Mouse (Mus musculus) hindbrain, postnatal 0 days (tissue): ENCODE measurements around the gene Fbxw7. TPM values are rescaled to one million over a fixed set of nuclear protein-coding genes. Genes with fewer than 3 reads are reported as not detected.

Experiments used
- ATAC-seq: fragments of 200-750 bp; cut with Nextera tagmentation; 2 replicates; pipeline ENCODE4 v1.8.0; 2017; ENCODE audit warnings: mild to moderate bottlenecking, moderate TSS enrichment, moderate library complexity
- DNase-seq: peaks from one replicate; pipeline ENCODE4 v3.0.0-alpha.2; 2015; ENCODE audit warnings: low spot score
- H3K27ac ChIP-seq: fragments of 300-500 bp; sonication (generic); 2 replicates; pipeline ENCODE4 v1.5.1; 2014; ENCODE audit warnings: mild to moderate bottlenecking
- H3K27me3 ChIP-seq: fragments of 300-500 bp; sonication (generic); 2 replicates; pipeline ENCODE4 v1.6.1; 2014; ENCODE audit warnings: low read length, mixed read lengths; ENCODE audit not compliant: insufficient read depth
- H3K36me3 ChIP-seq: fragments of 300-500 bp; sonication (generic); 2 replicates; pipeline ENCODE4 v1.6.1; 2014; ENCODE audit warnings: low read length, mixed read lengths; ENCODE audit not compliant: insufficient read depth
- H3K4me1 ChIP-seq: fragments of 300-500 bp; sonication (generic); 2 replicates; pipeline ENCODE4 v1.6.1; 2014; ENCODE audit warnings: antibody characterized with exemption, low read length, mixed read lengths; ENCODE audit not compliant: insufficient read depth
- H3K4me2 ChIP-seq: fragments of 300-500 bp; sonication (generic); 2 replicates; pipeline ENCODE4 v1.6.1; 2014; ENCODE audit warnings: low read depth, mild to moderate bottlenecking, low read length, moderate library complexity, mixed read lengths
- H3K4me3 ChIP-seq: fragments of 300-500 bp; sonication (generic); 2 replicates; pipeline ENCODE4 v1.5.1; 2014; ENCODE audit warnings: low read length
- H3K9ac ChIP-seq: fragments of 300-500 bp; sonication (generic); replicated peaks from 2 replicates; pipeline ENCODE4 v1.6.1; 2014; ENCODE audit warnings: mild to moderate bottlenecking, low read length, moderate library complexity, mixed read lengths
- H3K9me3 ChIP-seq: fragments of 300-500 bp; sonication (generic); 2 replicates; pipeline ENCODE4 v1.6.1; 2016; ENCODE audit warnings: low read length, mixed read lengths
- CTCF ChIP-seq: IDR thresholded peaks from 2 replicates; pipeline ENCODE4 v1.5.1; 2016; ENCODE audit warnings: antibody characterized with exemption, control low read depth, low read depth
- WGBS: fragments of 180-500 bp; shearing (Covaris S2); extraction: QIAGEN DNeasy Blood & Tissue Kit; methylation state at CpG from one replicate; pipeline ENCODE4 v1.1.7; 2014; 5-methylcytosine and 5-hydroxymethylcytosine counted together
- polyA plus RNA-seq: library from polyadenylated mRNA; unstranded; fragments of >200 nt; fragmentation: Nextera tagmentation; extraction: Ambion mirVana; gene quantifications from 2 replicates; pipeline ENCODE4 v1.2.1, GENCODE M21; 2015
- total RNA-seq: library from RNA; depleted of rRNA; stranded (reverse); fragments of >200 nt; gene quantifications from 2 replicates; pipeline ENCODE4 v1.2.3, GENCODE M21; 2014; rRNA removed

Fbxw7 gene
- total and polyA plus RNA-seq, 2 experiments from 2014 or later, result 40.1 to 40.7 TPM

- no peak overlapping the region for H3K9ac ChIP-seq
- DNase-seq, result no peak
- H3K4me3 ChIP-seq, result no peak overlapping the region
- no peaks in the 10 kb centered on the region for H3K27me3 ChIP-seq
- H3K36me3 ChIP-seq, result no peaks in the 10 kb centered on the region
- no peak for ATAC-seq
- no peak for TF ChIP-seq CTCF
- H3K9me3 ChIP-seq, result no peaks in the 10 kb centered on the region
- H3K27ac ChIP-seq, result no peak overlapping the region
- H3K4me1 ChIP-seq, result no peaks in the 10 kb centered on the region
- 25% methylated on average over 6 of the region's 6 CpGs for WGBS
- H3K4me2 ChIP-seq, result no peak overlapping the region
Measured at GRCm38 (mm10) chr3:85024817-85025705, 210.0 kb downstream of the Fbxw7 start.

Other genes with a start within 250 kb of the Fbxw7 start
- gene Arfip1, start 232.6 kb upstream of the Fbxw7 start, total RNA-seq, result 15.3 and 15.4 TPM in 2 replicates
- 22.8 and 23.5 TPM in 2 replicates for gene Arfip1, start 232.6 kb upstream of the Fbxw7 start, polyA plus RNA-seq
- gene Tigd4, start 221.7 kb upstream of the Fbxw7 start, total RNA-seq, result not detected in 2 replicates
- gene Tigd4, start 221.7 kb upstream of the Fbxw7 start, polyA plus RNA-seq, result 0.06 TPM in 1 of 2 replicates, not detected in the other
- gene Tmem154, start 149.1 kb upstream of the Fbxw7 start, total RNA-seq, result 0.37 and 0.90 TPM in 2 replicates
- 0.89 and 1.00 TPM in 2 replicates for gene Tmem154, start 149.1 kb upstream of the Fbxw7 start, polyA plus RNA-seq